In genomic region chr6:106981232-106981631, GRCm38 (mm10) we compare ENCODE assay signal across 27 mouse cellular contexts.
DNase-seq lines count a peak whose midpoint lies in the region; ATAC-seq and TF ChIP-seq lines count a peak whose summit lies in the region.
"Had no signal": no experiment of that assay in that cellular context is flagged by ENCODE, and none has a peak within 500 bp of the region (broad histone marks: within the 10 kb centered on the region; RNA-seq: fewer than 3 reads in every experiment).

No protein-coding gene starts in this region.

- no peaks in the 10 kb centered on the region for H3K9me3 ChIP-seq in kidney, embryonic 15.5 days (replicated peaks)
- H3K9me3 ChIP-seq: G1E; heart, embryonic 10.5 days; heart, embryonic 13.5 days; hindbrain, embryonic 12.5 days; hindbrain, embryonic 15.5 days; intestine, embryonic 15.5 days had no signal

- TF ChIP-seq POLR2A in embryonic fibroblast, embryonic 13.5 days (IDR thresholded peaks at IDR 0.05; ENCODE audit: low read depth, low read length), result no peak

- no peaks in the 10 kb centered on the region for H3K27me3 ChIP-seq in kidney, embryonic 15.5 days
- H3K27me3 ChIP-seq: CH12.LX; heart, embryonic 13.5 days; hindbrain, embryonic 12.5 days; hindbrain, embryonic 15.5 days; intestine, embryonic 15.5 days had no signal

- H3K4me3 ChIP-seq in embryonic fibroblast, embryonic 13.5 days (ENCODE audit: insufficient read depth, low read length), result no peak overlapping the region
- H3K4me3 ChIP-seq in kidney, embryonic 15.5 days (replicated peaks), result no peak overlapping the region
- H3K4me3 ChIP-seq: gastrocnemius, adult 2 months; heart, adult 2 months; heart, embryonic 10.5 days; heart, embryonic 13.5 days; hindbrain, embryonic 12.5 days; hindbrain, embryonic 15.5 days; intestine, embryonic 15.5 days had no signal

- TF ChIP-seq CTCF in embryonic fibroblast, embryonic 13.5 days (IDR thresholded peaks at IDR 0.05; ENCODE audit: borderline replicate concordance, insufficient read depth, low read length), result no peak

- H3K36me3 ChIP-seq in kidney, embryonic 15.5 days, result no peaks in the 10 kb centered on the region
- H3K36me3 ChIP-seq: G1E; heart, embryonic 10.5 days; heart, embryonic 13.5 days; hindbrain, embryonic 12.5 days; hindbrain, embryonic 15.5 days; intestine, embryonic 15.5 days had no signal

- H3K4me2 ChIP-seq in kidney, embryonic 15.5 days, result no peak overlapping the region
- H3K4me2 ChIP-seq: heart, embryonic 13.5 days; hindbrain, embryonic 12.5 days; hindbrain, embryonic 15.5 days; intestine, embryonic 15.5 days had no signal

- ATAC-seq in megakaryocyte, adult 5-6 weeks (ENCODE audit: poor library complexity, severe bottlenecking), result peak; percentile 49
- no peak for ATAC-seq in kidney, embryonic 15.5 days (replicated peaks; ENCODE audit: low FRiP score)
- ATAC-seq: forebrain, embryonic 14.5 days; forebrain, postnatal 0 days; intestine, embryonic 15.5 days had no signal

- H3K27ac ChIP-seq in embryonic fibroblast, embryonic 13.5 days (ENCODE audit: insufficient read depth, low read length), result peak overlapping the region; percentile 57; the same call in 1 of the 2 replicates
- H3K27ac ChIP-seq in kidney, embryonic 15.5 days, result no peak overlapping the region
- H3K27ac ChIP-seq: gastrocnemius, adult 2 months; heart, adult 2 months; heart, embryonic 10.5 days; heart, embryonic 13.5 days; hindbrain, embryonic 12.5 days; hindbrain, embryonic 15.5 days; intestine, embryonic 15.5 days had no signal

- no peak overlapping the region for H3K9ac ChIP-seq in kidney, embryonic 15.5 days
- H3K9ac ChIP-seq: forebrain, postnatal 0 days; heart, embryonic 13.5 days; hindbrain, embryonic 12.5 days; hindbrain, embryonic 15.5 days; intestine, embryonic 15.5 days had no signal

- peak; percentile 94 for DNase-seq in 416B (ENCODE audit: low read depth)
- DNase-seq in liver, result no peak
- no peak for DNase-seq in urinary bladder, postnatal 36 days (ENCODE audit: low spot score in 2 of 2)
- DNase-seq: adrenal gland, adult 8-10 months; adrenal gland, postnatal 25 days; B cell, adult 2 months; cerebellum, adult 11-12 months; cerebellum, adult 8-10 months; cerebellum, postnatal 10 days; cerebellum, postnatal 36 days; forebrain, postnatal 0 days; gastrocnemius, adult 2 months; gastrocnemius, postnatal 14 days; heart, adult 2 months; heart, postnatal 14 days; heart, postnatal 4 days had no signal

- peaks cover 5% of the 10 kb centered on the region; the same call in 1 of the 2 replicates for H3K4me1 ChIP-seq in embryonic fibroblast, embryonic 13.5 days (ENCODE audit: control insufficient read depth, insufficient read depth, low read length)
- H3K4me1 ChIP-seq in kidney, embryonic 15.5 days, result no peaks in the 10 kb centered on the region
- H3K4me1 ChIP-seq: heart, embryonic 10.5 days; heart, embryonic 13.5 days; hindbrain, embryonic 15.5 days; intestine, embryonic 15.5 days had no signal

- 84% methylated on average over 1 of the region's 1 CpGs for WGBS in kidney, embryonic 15.5 days
